8 mouse cellular contexts compared by ENCODE assay signal in genomic region chr4:120032320-120032983, GRCm38 (mm10). TPM values are rescaled to one million over a fixed set of nuclear protein-coding genes. Genes with fewer than 3 reads are reported as not detected.
DNase-seq lines count a peak whose midpoint lies in the region; ATAC-seq and TF ChIP-seq lines count a peak whose summit lies in the region.

No protein-coding gene starts in this region.

- no peak for TF ChIP-seq EP300 in ES-Bruce4 (IDR thresholded peaks at IDR 0.05; ENCODE audit: insufficient read depth, low read depth, low read length)

- H3K27me3 ChIP-seq in ES-Bruce4 (ENCODE audit: control insufficient read depth, insufficient read depth, low read length, poor library complexity, severe bottlenecking): peaks cover 11% of the 10 kb centered on the region
- H3K27me3 ChIP-seq in hindbrain, embryonic 11.5 days (ENCODE audit: control insufficient read depth, insufficient read depth, low read length): peaks cover 41% of the 10 kb centered on the region
- H3K27me3 ChIP-seq in lung, embryonic 15.5 days: peaks cover 50% of the 10 kb centered on the region

- peak overlapping the region; percentile 79 for H3K4me2 ChIP-seq in hindbrain, embryonic 11.5 days (replicated peaks; ENCODE audit: low read depth, low read length)
- peak overlapping the region; percentile 99 for H3K4me2 ChIP-seq in lung, embryonic 15.5 days

- H3K4me3 ChIP-seq in ES-Bruce4 (ENCODE audit: low read depth, low read length): peak overlapping the region; percentile 69
- peak overlapping the region; percentile 43 for H3K4me3 ChIP-seq in hindbrain, embryonic 11.5 days (ENCODE audit: low read depth, low read length)
- H3K4me3 ChIP-seq in lung, embryonic 15.5 days: peak overlapping the region; percentile 64

- TF ChIP-seq CTCF in ES-Bruce4 (IDR thresholded peaks at IDR 0.05; ENCODE audit: low read depth, low read length): no peak

- peaks cover 1% of the 10 kb centered on the region for H3K4me1 ChIP-seq in ES-Bruce4 (ENCODE audit: control insufficient read depth, insufficient read depth, low read length)
- H3K4me1 ChIP-seq in hindbrain, embryonic 11.5 days (replicated peaks; ENCODE audit: control insufficient read depth, insufficient read depth, low read length): no peaks in the 10 kb centered on the region
- peaks cover 12% of the 10 kb centered on the region for H3K4me1 ChIP-seq in lung, embryonic 15.5 days

- WGBS in hindbrain, embryonic 11.5 days: under 1% methylated on average over 41 of the region's 70 CpGs
- 2% methylated on average over 58 of the region's 70 CpGs for WGBS in lung, embryonic 15.5 days

- H3K9me3 ChIP-seq in ES-Bruce4 (replicated peaks; ENCODE audit: control insufficient read depth, insufficient read depth, low read length, poor library complexity, severe bottlenecking): no peaks in the 10 kb centered on the region
- no peaks in the 10 kb centered on the region for H3K9me3 ChIP-seq in hindbrain, embryonic 11.5 days (ENCODE audit: control insufficient read depth, low read length)
- no peaks in the 10 kb centered on the region for H3K9me3 ChIP-seq in lung, embryonic 15.5 days

- H3K36me3 ChIP-seq in ES-Bruce4 (ENCODE audit: control insufficient read depth, insufficient read depth, low read length, poor library complexity, severe bottlenecking): no peaks in the 10 kb centered on the region
- no peaks in the 10 kb centered on the region for H3K36me3 ChIP-seq in hindbrain, embryonic 11.5 days (ENCODE audit: control insufficient read depth, insufficient read depth, low read length)
- no peaks in the 10 kb centered on the region for H3K36me3 ChIP-seq in lung, embryonic 15.5 days

- H3K9ac ChIP-seq in ES-Bruce4 (ENCODE audit: low read depth, poor library complexity, severe bottlenecking): peak overlapping the region; percentile 12; the same call in 1 of the 2 replicates
- no peak overlapping the region; the same call in 1 of the 2 replicates for H3K9ac ChIP-seq in hindbrain, embryonic 11.5 days (ENCODE audit: low read depth, low read length)
- H3K9ac ChIP-seq in lung, embryonic 15.5 days: peak overlapping the region; percentile 61

- TF ChIP-seq POLR2A in ES-Bruce4 (IDR thresholded peaks at IDR 0.05; ENCODE audit: insufficient read depth, low read length): no peak

- ATAC-seq in hindbrain, embryonic 11.5 days (ENCODE audit: low FRiP score): peak; percentile 65
- ATAC-seq in lung, embryonic 15.5 days (ENCODE audit: borderline replicate concordance, extremely low read depth, low FRiP score, low TSS enrichment): peak; percentile 90

- no peak overlapping the region for H3K27ac ChIP-seq in ES-Bruce4 (ENCODE audit: insufficient read depth, low read length)
- no peak overlapping the region for H3K27ac ChIP-seq in hindbrain, embryonic 11.5 days (ENCODE audit: low read depth, low read length)
- peak overlapping the region; percentile 58 for H3K27ac ChIP-seq in lung, embryonic 15.5 days

- peak; percentile 62 for DNase-seq in cerebellum, adult 11-12 months
- peak; percentile 29 for DNase-seq in forelimb bud, embryonic 11.5 days (ENCODE audit: low read depth, low spot score)
- peak; percentile 58 for DNase-seq in hindbrain, embryonic 11.5 days (ENCODE audit: low spot score)
- DNase-seq in layer of hippocampus, postnatal 10 days (ENCODE audit: low spot score in 2 of 2): peak; percentile 66 to 71
- DNase-seq in ovary, postnatal 10 days (ENCODE audit: low spot score): peak; percentile 8
- DNase-seq in thymus, postnatal 10 days (ENCODE audit: low spot score in 2 of 2): peak; percentile 57 to 60

RNA-seq across cellular contexts. Expression of gene AL607142.1, which starts 32.3 kb away (rescaled TPM):
- not detected in 2 replicates for polyA plus RNA-seq in ES-Bruce4 (2011; ENCODE audit: insufficient read depth, insufficient read length, low read depth, missing spikeins)
- not detected in 2 replicates for polyA plus RNA-seq in hindbrain, embryonic 11.5 days (2014; fragmentation: Nextera tagmentation; extraction: Ambion mirVana)
- total RNA-seq in layer of hippocampus, postnatal 10 days (2021): not detected
- polyA plus RNA-seq in lung, embryonic 15.5 days (2015; fragmentation: Nextera tagmentation; extraction: Ambion mirVana): not detected in 2 replicates

Comparison
In these comparisons a context has a peak if more than half of its experiments do, and no peak if none do; other contexts are left out.
1. DNase-seq: peak in every context shown above with its lines; median percentile 68 in layer of hippocampus, postnatal 10 days; 62 in cerebellum, adult 11-12 months; 58 in thymus, postnatal 10 days; 58 in hindbrain, embryonic 11.5 days; 29 in forelimb bud, embryonic 11.5 days; 8 in ovary, postnatal 10 days.